Mouse (Mus musculus) retina, embryonic 14.5 days (tissue): Measurements from ENCODE around the gene Olfr1373.
"Not testable (repeated sequence)": the region's sequence is repeated elsewhere in the genome, so short reads cannot be mapped to it uniquely, and the experiment has no call there.

Experiments
- DNase-seq: peaks from one replicate; pipeline ENCODE4 v3.0.0-alpha.2; 2015; ENCODE audit warnings: low spot score

Gene Olfr1373

DNA sequence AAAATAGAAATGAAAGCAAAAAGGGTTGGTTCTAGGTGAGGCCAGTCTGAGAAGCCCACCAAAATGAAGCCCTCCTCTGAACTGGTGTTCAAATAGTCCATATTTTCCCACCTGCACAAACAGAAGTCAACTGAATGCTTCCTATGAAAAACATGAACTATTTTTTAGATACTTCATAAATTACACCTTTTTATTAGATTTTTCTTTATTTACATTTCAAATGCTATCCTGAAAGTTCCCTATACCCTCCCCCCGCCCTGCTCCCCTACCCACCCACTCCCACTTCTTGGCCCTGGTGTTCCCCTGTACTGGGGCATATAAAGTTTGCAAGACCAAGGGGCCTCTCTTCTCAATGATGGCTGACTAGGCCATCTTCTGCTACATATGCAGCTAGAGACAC is at the start of gene Olfr1373:
Gene Olfr1373 (minus strand): TSS at position 101 of the 400 bp plus-strand sequence.
- not testable (repeated sequence) for DNase-seq

- DNase-seq, result not testable (repeated sequence)
Measured at GRCm38 (mm10) chr11:52180651-52181050, 35.3 kb upstream of the Olfr1373 start.

GRCm38 (mm10) chr11:52179897-52180296 is 34.6 kb upstream of the Olfr1373 start:
- not testable (repeated sequence) for DNase-seq

- DNase-seq, result peak; percentile 30
Measured at GRCm38 (mm10) chr11:52168461-52168860, 23.1 kb upstream of the Olfr1373 start.

DNA sequence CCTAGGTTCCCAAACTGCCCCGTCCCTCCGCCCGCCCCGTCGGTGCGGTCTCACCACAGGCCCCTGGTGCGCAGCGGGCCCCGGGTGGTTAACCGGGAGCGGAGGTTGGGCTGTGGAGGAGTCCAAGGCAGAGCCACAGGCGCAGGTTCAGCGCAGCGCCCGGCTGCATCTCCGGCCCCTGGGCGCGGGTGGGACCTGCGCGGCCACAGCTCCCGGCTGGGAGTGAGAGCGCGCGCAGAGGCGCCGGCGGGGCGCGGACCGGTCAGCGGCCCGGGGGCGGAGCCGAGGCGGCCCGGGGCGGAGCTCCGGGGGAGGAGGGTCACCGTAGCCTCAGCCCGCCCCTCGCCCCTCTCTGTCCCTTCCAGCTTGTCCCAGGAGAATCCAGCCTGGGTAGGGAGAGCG is 22.6 kb upstream of the Olfr1373 start:
- peak; percentile 43 for DNase-seq

GRCm38 (mm10) chr11:52167126-52167525 is 21.8 kb upstream of the Olfr1373 start:
- DNase-seq, result no peak

GRCm38 (mm10) chr11:52163926-52164325 is 18.6 kb upstream of the Olfr1373 start:
- no peak for DNase-seq

GRCm38 (mm10) chr11:52143675-52144074 is 1.7 kb downstream of the Olfr1373 start:
- peak; percentile 54 for DNase-seq

DNA sequence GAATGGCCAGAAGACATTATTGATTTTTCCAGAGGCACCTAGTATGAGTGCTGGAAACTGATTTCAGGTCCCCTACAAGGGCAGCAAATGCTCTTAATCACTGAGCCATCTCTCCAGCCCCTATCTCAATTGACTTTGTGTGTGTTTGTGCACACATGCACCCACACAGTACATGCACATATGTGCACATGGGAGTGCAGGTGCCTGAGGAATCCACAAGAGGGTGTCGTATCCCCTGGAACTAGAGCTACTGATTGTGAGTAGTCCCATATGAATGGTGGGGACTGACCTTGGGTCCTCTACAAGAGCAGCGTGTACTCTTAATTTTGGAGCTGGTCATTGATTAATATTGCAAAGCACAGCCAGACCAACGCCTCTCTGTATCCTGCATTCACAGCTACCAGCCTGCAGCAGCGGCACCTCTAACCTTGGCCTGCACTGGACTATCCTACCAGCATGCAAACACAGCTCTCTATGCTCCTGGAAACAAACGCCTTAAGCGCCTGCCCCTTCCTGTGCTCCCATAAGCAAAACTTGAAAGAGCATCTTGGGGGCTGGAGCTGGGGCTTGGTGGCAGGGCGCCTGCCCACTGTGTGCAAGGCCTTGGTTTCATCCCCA is 14.8 kb downstream of the Olfr1373 start:
- no peak for DNase-seq

- DNase-seq, result no peak
Measured at GRCm38 (mm10) chr11:52129621-52130450, 15.5 kb downstream of the Olfr1373 start.

DNA sequence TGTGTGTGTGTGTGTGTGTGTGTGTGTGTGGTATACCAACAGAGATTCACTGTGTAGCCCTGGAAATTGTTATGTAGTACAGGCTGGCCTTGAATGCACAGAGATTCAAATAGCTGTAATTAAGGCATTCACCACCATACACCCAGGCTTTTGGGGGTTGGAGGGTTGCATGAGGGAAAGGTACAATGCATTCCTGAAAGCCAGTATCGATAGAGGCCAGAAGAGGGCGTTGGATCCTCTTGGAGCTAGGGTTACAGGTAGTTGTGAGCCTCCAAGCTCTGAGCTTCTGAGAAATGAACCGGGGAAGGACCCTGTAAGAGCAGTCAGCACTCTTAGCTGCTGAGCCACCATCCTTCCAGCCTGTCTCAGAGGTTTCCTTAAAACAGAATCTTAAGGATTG is 16.2 kb downstream of the Olfr1373 start:
- DNase-seq, result no peak

GRCm38 (mm10) chr11:52128316-52129061 is 16.8 kb downstream of the Olfr1373 start:
- DNase-seq, result no peak

DNA sequence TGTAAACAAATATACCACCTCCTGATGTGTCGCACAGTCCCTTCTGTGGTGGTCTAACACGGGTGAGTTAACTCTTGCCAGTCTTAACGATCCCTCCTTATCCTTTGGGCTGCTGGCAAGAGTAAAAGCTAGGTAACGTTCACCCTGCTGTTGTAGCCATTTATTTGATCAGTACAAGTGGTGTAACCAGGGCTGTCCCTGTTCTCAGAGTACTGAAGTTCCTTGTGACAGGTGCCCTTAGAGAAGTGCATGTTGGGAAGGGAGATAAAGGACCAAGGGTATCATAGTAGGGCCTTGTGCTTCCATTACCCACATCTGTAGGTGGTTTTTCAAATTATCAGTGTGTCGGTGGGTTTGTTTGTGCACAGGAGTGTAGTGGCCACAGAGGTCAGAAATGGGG is 17.6 kb downstream of the Olfr1373 start:
- DNase-seq, result no peak

- no peak for DNase-seq
Measured at GRCm38 (mm10) chr11:52127169-52127568, 18.2 kb downstream of the Olfr1373 start.

GRCm38 (mm10) chr11:52124468-52124867 is 20.9 kb downstream of the Olfr1373 start:
- DNase-seq, result no peak

DNA sequence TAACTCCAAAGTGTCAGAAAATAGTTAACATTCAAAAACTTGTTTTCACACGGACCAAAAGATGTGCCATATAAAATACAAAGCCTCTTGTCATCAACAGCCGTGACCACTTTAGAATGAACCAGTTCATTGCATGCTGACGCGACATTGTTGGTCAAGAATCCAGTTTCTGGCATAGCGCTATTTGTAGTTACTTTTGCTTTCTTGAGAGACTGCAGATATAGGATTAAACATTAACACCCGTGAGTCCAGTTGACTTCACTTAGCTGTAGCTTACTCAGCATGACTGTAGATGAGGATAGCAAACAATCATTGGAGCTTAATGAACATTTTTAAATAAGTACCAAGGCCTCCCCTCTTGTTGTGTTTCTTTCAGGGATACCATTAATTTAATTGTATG is 23.3 kb downstream of the Olfr1373 start:
- no peak for DNase-seq

GRCm38 (mm10) chr11:52120415-52120814 is 24.9 kb downstream of the Olfr1373 start:
- DNase-seq, result not testable (repeated sequence)

GRCm38 (mm10) chr11:52117156-52117555 is 28.2 kb downstream of the Olfr1373 start:
- DNase-seq, result no peak

- DNase-seq, result not testable (repeated sequence)
Measured at GRCm38 (mm10) chr11:52116117-52116516, 29.2 kb downstream of the Olfr1373 start.

GRCm38 (mm10) chr11:52115479-52115878 is 29.8 kb downstream of the Olfr1373 start:
- DNase-seq, result no peak

DNA sequence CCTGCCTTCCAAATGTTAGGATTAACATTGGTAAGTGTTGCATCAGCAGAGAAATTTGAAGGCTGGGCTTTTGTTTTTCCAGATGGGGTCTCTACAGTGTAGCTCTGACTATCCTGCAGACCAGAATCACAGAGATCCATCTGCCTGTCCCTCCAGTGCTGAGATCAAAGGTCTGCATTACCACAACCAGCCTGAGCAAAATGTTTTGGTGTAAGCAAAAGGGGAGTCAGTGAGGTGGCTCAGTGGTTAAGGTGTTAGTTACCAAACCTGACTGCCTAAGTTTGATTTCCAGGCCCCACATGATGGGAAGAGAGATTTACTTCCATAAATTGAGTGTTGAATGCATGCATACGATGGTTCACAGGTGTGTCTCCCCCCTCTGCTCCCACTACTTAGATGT is 35.9 kb downstream of the Olfr1373 start:
- DNase-seq, result no peak

GRCm38 (mm10) chr11:52108796-52109195 is 36.5 kb downstream of the Olfr1373 start:
- DNase-seq, result no peak

DNA sequence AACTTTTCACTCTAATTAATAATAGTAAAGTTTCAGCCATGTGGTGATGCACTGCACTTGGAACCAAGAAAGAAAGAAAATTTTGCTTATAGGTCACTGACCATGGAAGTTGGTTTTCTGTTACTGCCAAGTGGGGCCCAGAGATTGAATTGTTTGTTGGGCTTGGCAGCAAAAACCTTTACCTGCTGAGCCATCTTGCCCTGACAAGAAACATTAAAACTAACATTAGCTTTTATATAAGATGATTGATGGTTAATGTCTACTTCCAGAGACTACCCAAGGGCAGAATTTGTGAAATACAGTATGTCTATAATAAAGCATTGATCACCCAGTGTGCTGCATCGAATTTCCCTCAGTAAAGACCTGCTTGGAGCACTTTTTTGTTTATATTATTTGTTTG is 38.9 kb downstream of the Olfr1373 start:
- no peak for DNase-seq
